Mouse (Mus musculus): ENCODE data around the gene Ostn. TPM values are rescaled to one million over a fixed set of nuclear protein-coding genes. Genes with fewer than 3 reads are reported as not detected.

The Ostn gene
- polyA plus RNA-seq, 1 experiment from 2014 or later = not detected

- H3K9ac ChIP-seq = no peak overlapping the region
- WGBS = 83% methylated on average over 4 of the region's 4 CpGs
- H3K27me3 ChIP-seq (ENCODE audit: insufficient read depth, low read length) = no peaks in the 10 kb centered on the region
- no peak overlapping the region for H3K4me2 ChIP-seq
- H3K4me1 ChIP-seq (ENCODE audit: insufficient read depth) = 0 out of 2 replicates have a peak, but pooled peaks cover 1% of the 10 kb centered on the region
- no peaks in the 10 kb centered on the region for H3K36me3 ChIP-seq (ENCODE audit: insufficient read depth)
- no peak overlapping the region for H3K27ac ChIP-seq (ENCODE audit: low read depth)
- DNase-seq (no peak), ATAC-seq (ENCODE audit: insufficient read depth) (no peak)
- H3K9me3 ChIP-seq (ENCODE audit: low read depth, low read length) = no peaks in the 10 kb centered on the region
- no peak for TF ChIP-seq CTCF (IDR thresholded peaks at IDR 0.05; ENCODE audit: low read depth)
- H3K4me3 ChIP-seq (ENCODE audit: low read depth, low read length) = no peak overlapping the region
These were observed 88.2 kb downstream of the Ostn start for GRCm38 (mm10) chr16:27395251-27396037.

DNA sequence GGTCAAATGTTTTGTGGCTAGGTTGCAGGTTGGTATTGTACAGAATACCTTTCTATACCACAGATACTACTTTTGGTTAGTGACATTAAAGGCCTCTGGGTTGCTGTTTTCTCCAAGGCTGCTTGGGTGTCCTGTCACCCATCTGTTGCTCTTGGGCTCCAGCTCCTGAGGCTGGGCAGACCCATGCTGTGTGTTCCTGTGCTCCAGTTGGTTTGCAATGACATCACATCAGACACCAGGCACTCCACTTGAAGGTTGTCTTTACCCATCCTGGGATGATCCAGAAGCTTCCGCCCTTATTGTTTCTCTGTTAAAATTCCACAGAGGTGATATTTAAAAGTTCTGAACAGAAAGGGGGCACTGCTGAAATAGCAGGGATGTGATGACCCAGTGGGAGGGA is 89.7 kb downstream of the Ostn start:
- H3K4me3 ChIP-seq (ENCODE audit: low read depth, low read length) = no peak overlapping the region
- no peak for TF ChIP-seq CTCF (IDR thresholded peaks at IDR 0.05; ENCODE audit: low read depth)
- no peak for DNase-seq
- H3K36me3 ChIP-seq (ENCODE audit: insufficient read depth) = no peaks in the 10 kb centered on the region
- H3K9ac ChIP-seq = no peak overlapping the region
- no peak for ATAC-seq (ENCODE audit: insufficient read depth)
- no peak overlapping the region for H3K4me2 ChIP-seq
- no peak overlapping the region for H3K27ac ChIP-seq (ENCODE audit: low read depth)
- H3K9me3 ChIP-seq (ENCODE audit: low read depth, low read length) = no peaks in the 10 kb centered on the region
- 91% methylated on average over 1 of the region's 1 CpGs for WGBS
- H3K4me1 ChIP-seq (ENCODE audit: insufficient read depth) = no peaks in the 10 kb centered on the region
- H3K27me3 ChIP-seq (ENCODE audit: insufficient read depth, low read length) = no peaks in the 10 kb centered on the region

- no peak overlapping the region for H3K4me2 ChIP-seq
- TF ChIP-seq CTCF (IDR thresholded peaks at IDR 0.05; ENCODE audit: low read depth) = no peak
- H3K4me3 ChIP-seq (ENCODE audit: low read depth, low read length) = no peak overlapping the region
- H3K27me3 ChIP-seq (ENCODE audit: insufficient read depth, low read length) = no peaks in the 10 kb centered on the region
- no peaks in the 10 kb centered on the region for H3K9me3 ChIP-seq (ENCODE audit: low read depth, low read length)
- ATAC-seq (ENCODE audit: insufficient read depth) = no peak
- H3K36me3 ChIP-seq (ENCODE audit: insufficient read depth) = no peaks in the 10 kb centered on the region
- no peak for DNase-seq
- no peaks in the 10 kb centered on the region for H3K4me1 ChIP-seq (ENCODE audit: insufficient read depth)
- no peak overlapping the region for H3K9ac ChIP-seq
- H3K27ac ChIP-seq (ENCODE audit: low read depth) = no peak overlapping the region
- 89% methylated on average over 3 of the region's 3 CpGs for WGBS
These were observed 91.9 kb downstream of the Ostn start for GRCm38 (mm10) chr16:27399026-27399718.

- no peak overlapping the region for H3K4me2 ChIP-seq
- no peaks in the 10 kb centered on the region for H3K4me1 ChIP-seq (ENCODE audit: insufficient read depth)
- H3K4me3 ChIP-seq (ENCODE audit: low read depth, low read length) = no peak overlapping the region
- H3K27ac ChIP-seq (ENCODE audit: low read depth) = no peak overlapping the region
- no peak overlapping the region for H3K9ac ChIP-seq
- no peaks in the 10 kb centered on the region for H3K27me3 ChIP-seq (ENCODE audit: insufficient read depth, low read length)
- TF ChIP-seq CTCF (IDR thresholded peaks at IDR 0.05; ENCODE audit: low read depth) = no peak
- H3K36me3 ChIP-seq (ENCODE audit: insufficient read depth) = no peaks in the 10 kb centered on the region
- ATAC-seq (ENCODE audit: insufficient read depth) (no peak), DNase-seq (no peak)
- 86% methylated on average over 6 of the region's 6 CpGs for WGBS
- no peaks in the 10 kb centered on the region for H3K9me3 ChIP-seq (ENCODE audit: low read depth, low read length)
These were observed 92.5 kb downstream of the Ostn start for GRCm38 (mm10) chr16:27399719-27400253.

Other genes starting within 250 kb of the Ostn start
- gene Uts2b, start 62.8 kb downstream of the Ostn start, polyA plus RNA-seq (2014; fragmentation: Nextera tagmentation; extraction: Ambion mirVana) = not detected in 2 replicates
- 61.1 and 62.4 TPM in 2 replicates for gene Ccdc50, start 81.4 kb downstream of the Ostn start, polyA plus RNA-seq (2014; fragmentation: Nextera tagmentation; extraction: Ambion mirVana)